Mouse (Mus musculus): ENCODE results near the gene Stox2. TPM values are rescaled to one million over a fixed set of nuclear protein-coding genes. Genes with fewer than 3 reads are reported as not detected.
A peak's percentile ranks its signal among the peaks of the same experiment; 100 is the strongest.

Stox2 gene
- polyA plus RNA-seq (2014; fragmentation: Nextera tagmentation; extraction: Ambion mirVana): 18.5 and 21.5 TPM in 2 replicates

- WGBS: 77% methylated on average over 19 of the region's 19 CpGs
- H3K27me3 ChIP-seq (ENCODE audit: control insufficient read depth, insufficient read depth, low read length): no peaks in the 10 kb centered on the region
- ATAC-seq (ENCODE audit: insufficient number of reproducible peaks, low FRiP score, low TSS enrichment, low read depth) (peak; percentile 47; the same call in 1 of the 2 replicates), DNase-seq (ENCODE audit: low spot score) (peak; percentile 26)
- H3K27ac ChIP-seq (replicated peaks; ENCODE audit: low read depth, low read length): no peak within 1 kb of the TSS
- H3K4me3 ChIP-seq (ENCODE audit: low read depth, low read length): no peak within 1 kb of the TSS
- no peaks in the 10 kb centered on the region for H3K9me3 ChIP-seq (ENCODE audit: control insufficient read depth, low read length)
- no peaks in the 10 kb centered on the region for H3K4me1 ChIP-seq (ENCODE audit: control insufficient read depth, insufficient read depth, low read length)
- H3K4me2 ChIP-seq (ENCODE audit: low read depth, severe bottlenecking): no peak within 1 kb of the TSS
- no peak within 1 kb of the TSS for H3K9ac ChIP-seq (ENCODE audit: low read length)
- no peaks in the 10 kb centered on the region for H3K36me3 ChIP-seq (ENCODE audit: control insufficient read depth, insufficient read depth, low read length)
Measured at GRCm38 (mm10) chr8:47446312-47447046, at the start of gene Stox2. Gene Stox2 (minus strand): TSS chr8:47446362.

- DNase-seq (ENCODE audit: low spot score) (no peak), ATAC-seq (ENCODE audit: insufficient number of reproducible peaks, low FRiP score, low TSS enrichment, low read depth) (no peak)
- Histone ChIP-seq H3K9me3 (ENCODE audit: control insufficient read depth, low read length) (no peaks in the 10 kb centered on the region), H3K9ac (ENCODE audit: low read length) (no peak overlapping the region), H3K4me2 (ENCODE audit: low read depth, severe bottlenecking) (no peak overlapping the region), H3K36me3 (ENCODE audit: control insufficient read depth, insufficient read depth, low read length) (peaks cover 10% of the 10 kb centered on the region), H3K4me1 (ENCODE audit: control insufficient read depth, insufficient read depth, low read length) (no peaks in the 10 kb centered on the region), H3K27ac (replicated peaks; ENCODE audit: low read depth, low read length) (no peak overlapping the region), H3K4me3 (ENCODE audit: low read depth, low read length) (no peak overlapping the region), H3K27me3 (ENCODE audit: control insufficient read depth, insufficient read depth, low read length) (no peaks in the 10 kb centered on the region)
- WGBS: 92% methylated on average over 6 of the region's 6 CpGs
Measured at GRCm38 (mm10) chr8:47495428-47495827, 49.3 kb upstream of the Stox2 start.

GRCm38 (mm10) chr8:47494602-47495153, 48.5 kb upstream of the Stox2 start:
- no peak overlapping the region for H3K4me2 ChIP-seq (ENCODE audit: low read depth, severe bottlenecking)
- no peak overlapping the region for H3K4me3 ChIP-seq (ENCODE audit: low read depth, low read length)
- WGBS: 90% methylated on average over 12 of the region's 12 CpGs
- H3K9me3 ChIP-seq (ENCODE audit: control insufficient read depth, low read length): no peaks in the 10 kb centered on the region
- DNase-seq (ENCODE audit: low spot score): no peak
- peaks cover 10% of the 10 kb centered on the region for H3K36me3 ChIP-seq (ENCODE audit: control insufficient read depth, insufficient read depth, low read length)
- no peaks in the 10 kb centered on the region for H3K4me1 ChIP-seq (ENCODE audit: control insufficient read depth, insufficient read depth, low read length)
- H3K9ac ChIP-seq (ENCODE audit: low read length): no peak overlapping the region
- H3K27ac ChIP-seq (replicated peaks; ENCODE audit: low read depth, low read length): no peak overlapping the region
- no peak for ATAC-seq (ENCODE audit: insufficient number of reproducible peaks, low FRiP score, low TSS enrichment, low read depth)
- H3K27me3 ChIP-seq (ENCODE audit: control insufficient read depth, insufficient read depth, low read length): no peaks in the 10 kb centered on the region

GRCm38 (mm10) chr8:47493106-47493505, 46.9 kb upstream of the Stox2 start:
- Histone ChIP-seq H3K9ac (ENCODE audit: low read length) (no peak overlapping the region), H3K4me2 (ENCODE audit: low read depth, severe bottlenecking) (no peak overlapping the region), H3K27ac (replicated peaks; ENCODE audit: low read depth, low read length) (no peak overlapping the region), H3K9me3 (ENCODE audit: control insufficient read depth, low read length) (no peaks in the 10 kb centered on the region), H3K27me3 (ENCODE audit: control insufficient read depth, insufficient read depth, low read length) (no peaks in the 10 kb centered on the region), H3K4me3 (ENCODE audit: low read depth, low read length) (no peak overlapping the region), H3K4me1 (ENCODE audit: control insufficient read depth, insufficient read depth, low read length) (no peaks in the 10 kb centered on the region), H3K36me3 (ENCODE audit: control insufficient read depth, insufficient read depth, low read length) (peaks cover 7% of the 10 kb centered on the region; the same call in 1 of the 2 replicates)
- no peak for DNase-seq (ENCODE audit: low spot score)
- 93% methylated on average over 12 of the region's 12 CpGs for WGBS
- ATAC-seq (ENCODE audit: insufficient number of reproducible peaks, low FRiP score, low TSS enrichment, low read depth): no peak

- no peak overlapping the region for H3K4me3 ChIP-seq (ENCODE audit: low read depth, low read length)
- ATAC-seq (ENCODE audit: insufficient number of reproducible peaks, low FRiP score, low TSS enrichment, low read depth): no peak
- no peaks in the 10 kb centered on the region; the same call in 1 of the 2 replicates for H3K9me3 ChIP-seq (ENCODE audit: control insufficient read depth, low read length)
- H3K27me3 ChIP-seq (ENCODE audit: control insufficient read depth, insufficient read depth, low read length): no peaks in the 10 kb centered on the region
- no peak overlapping the region for H3K4me2 ChIP-seq (ENCODE audit: low read depth, severe bottlenecking)
- H3K4me1 ChIP-seq (ENCODE audit: control insufficient read depth, insufficient read depth, low read length): no peaks in the 10 kb centered on the region
- no peak overlapping the region for H3K27ac ChIP-seq (replicated peaks; ENCODE audit: low read depth, low read length)
- peaks cover 4% of the 10 kb centered on the region; the same call in 1 of the 2 replicates for H3K36me3 ChIP-seq (ENCODE audit: control insufficient read depth, insufficient read depth, low read length)
- H3K9ac ChIP-seq (ENCODE audit: low read length): no peak overlapping the region
- no peak for DNase-seq (ENCODE audit: low spot score)
- WGBS: 96% methylated on average over 3 of the region's 3 CpGs
Measured at GRCm38 (mm10) chr8:47487231-47487630, 41.1 kb upstream of the Stox2 start.

GRCm38 (mm10) chr8:47482354-47483071, 36.4 kb upstream of the Stox2 start:
- Histone ChIP-seq H3K4me3 (ENCODE audit: low read depth, low read length) (no peak overlapping the region), H3K9ac (ENCODE audit: low read length) (no peak overlapping the region), H3K27ac (replicated peaks; ENCODE audit: low read depth, low read length) (no peak overlapping the region), H3K27me3 (ENCODE audit: control insufficient read depth, insufficient read depth, low read length) (no peaks in the 10 kb centered on the region), H3K9me3 (ENCODE audit: control insufficient read depth, low read length) (no peaks in the 10 kb centered on the region; the same call in 1 of the 2 replicates), H3K4me1 (ENCODE audit: control insufficient read depth, insufficient read depth, low read length) (no peaks in the 10 kb centered on the region), H3K4me2 (ENCODE audit: low read depth, severe bottlenecking) (no peak overlapping the region), H3K36me3 (ENCODE audit: control insufficient read depth, insufficient read depth, low read length) (peaks cover 4% of the 10 kb centered on the region; the same call in 1 of the 2 replicates)
- 79% methylated on average over 12 of the region's 12 CpGs for WGBS
- DNase-seq (ENCODE audit: low spot score) (no peak), ATAC-seq (ENCODE audit: insufficient number of reproducible peaks, low FRiP score, low TSS enrichment, low read depth) (no peak)

GRCm38 (mm10) chr8:47480039-47480438, 33.9 kb upstream of the Stox2 start:
- ATAC-seq (ENCODE audit: insufficient number of reproducible peaks, low FRiP score, low TSS enrichment, low read depth): no peak
- Histone ChIP-seq H3K27me3 (ENCODE audit: control insufficient read depth, insufficient read depth, low read length) (no peaks in the 10 kb centered on the region), H3K36me3 (ENCODE audit: control insufficient read depth, insufficient read depth, low read length) (no peaks in the 10 kb centered on the region), H3K4me1 (ENCODE audit: control insufficient read depth, insufficient read depth, low read length) (no peaks in the 10 kb centered on the region), H3K9me3 (ENCODE audit: control insufficient read depth, low read length) (no peaks in the 10 kb centered on the region), H3K4me3 (ENCODE audit: low read depth, low read length) (no peak overlapping the region), H3K27ac (replicated peaks; ENCODE audit: low read depth, low read length) (no peak overlapping the region), H3K4me2 (ENCODE audit: low read depth, severe bottlenecking) (no peak overlapping the region), H3K9ac (ENCODE audit: low read length) (no peak overlapping the region)
- 93% methylated on average over 7 of the region's 7 CpGs for WGBS
- no peak for DNase-seq (ENCODE audit: low spot score)

- no peak for ATAC-seq (ENCODE audit: insufficient number of reproducible peaks, low FRiP score, low TSS enrichment, low read depth)
- WGBS: 85% methylated on average over 10 of the region's 10 CpGs
- Histone ChIP-seq H3K36me3 (ENCODE audit: control insufficient read depth, insufficient read depth, low read length) (no peaks in the 10 kb centered on the region), H3K4me2 (ENCODE audit: low read depth, severe bottlenecking) (no peak overlapping the region), H3K9me3 (ENCODE audit: control insufficient read depth, low read length) (no peaks in the 10 kb centered on the region), H3K4me3 (ENCODE audit: low read depth, low read length) (no peak overlapping the region), H3K27ac (replicated peaks; ENCODE audit: low read depth, low read length) (no peak overlapping the region), H3K9ac (ENCODE audit: low read length) (no peak overlapping the region), H3K27me3 (ENCODE audit: control insufficient read depth, insufficient read depth, low read length) (no peaks in the 10 kb centered on the region), H3K4me1 (ENCODE audit: control insufficient read depth, insufficient read depth, low read length) (no peaks in the 10 kb centered on the region)
- DNase-seq (ENCODE audit: low spot score): no peak
Measured at GRCm38 (mm10) chr8:47461650-47462049, 15.5 kb upstream of the Stox2 start.

All from limb, embryonic 11.5 days (tissue).